Mouse (Mus musculus): ENCODE measurements around the gene Ccnc. TPM values are rescaled to one million over a fixed set of nuclear protein-coding genes. Genes with fewer than 3 reads are reported as not detected.
"Not testable (repeated sequence)": the region's sequence is repeated elsewhere in the genome, so short reads cannot be mapped to it uniquely, and the experiment has no call there.

Gene Ccnc
- polyA plus RNA-seq, 1 experiment from 2014 or later = 32.3 TPM

- Histone ChIP-seq H3K4me2 (replicated peaks; ENCODE audit: low read depth, low read length) (no peak overlapping the region), H3K27ac (ENCODE audit: low read length) (no peak overlapping the region), H3K9ac (replicated peaks; ENCODE audit: low read depth) (no peak overlapping the region), H3K27me3 (replicated peaks; ENCODE audit: insufficient read depth, low read length) (no peaks in the 10 kb centered on the region), H3K9me3 (ENCODE audit: low read length) (no peaks in the 10 kb centered on the region), H3K36me3 (ENCODE audit: insufficient read depth, low read length) (no peaks in the 10 kb centered on the region), H3K4me1 (ENCODE audit: insufficient read depth, low read depth, low read length) (no peaks in the 10 kb centered on the region), H3K4me3 (ENCODE audit: low read depth, low read length) (no peak overlapping the region)
- DNase-seq (ENCODE audit: low spot score) (no peak), ATAC-seq (no peak)
- WGBS = 57% methylated on average over 7 of the region's 7 CpGs
- TF ChIP-seq CTCF (IDR thresholded peaks at IDR 0.05) = no peak
- no peak for TF ChIP-seq EP300 (IDR thresholded peaks at IDR 0.05)
Observed at GRCm38 (mm10) chr4:21722752-21723334, 4.7 kb upstream of the Ccnc start.

GRCm38 (mm10) chr4:21726912-21727614 lies 438 bp upstream of the Ccnc start:
- ATAC-seq (peak; percentile 63), DNase-seq (ENCODE audit: low spot score) (peak; percentile 81)
- TF ChIP-seq CTCF (IDR thresholded peaks at IDR 0.05) (peak; percentile 76), EP300 (IDR thresholded peaks at IDR 0.05) (peak; percentile 31; the same call in 1 of the 2 replicates)
- H3K9me3 ChIP-seq (ENCODE audit: low read length) = no peaks in the 10 kb centered on the region
- H3K4me3 ChIP-seq (ENCODE audit: low read depth, low read length) = peak overlapping the region; percentile 83
- H3K4me2 ChIP-seq (replicated peaks; ENCODE audit: low read depth, low read length) = peak overlapping the region; percentile 83
- H3K4me1 ChIP-seq (ENCODE audit: insufficient read depth, low read depth, low read length) = peaks cover 5% of the 10 kb centered on the region; the same call in 1 of the 2 replicates
- H3K27me3 ChIP-seq (replicated peaks; ENCODE audit: insufficient read depth, low read length) = no peaks in the 10 kb centered on the region
- peak overlapping the region; percentile 73 for H3K27ac ChIP-seq (ENCODE audit: low read length)
- H3K36me3 ChIP-seq (ENCODE audit: insufficient read depth, low read length) = no peaks in the 10 kb centered on the region
- WGBS = under 1% methylated on average over 22 of the region's 22 CpGs
- H3K9ac ChIP-seq (replicated peaks; ENCODE audit: low read depth) = peak overlapping the region; percentile 69

GRCm38 (mm10) chr4:21739169-21739568 lies 11.7 kb downstream of the Ccnc start:
- 0 out of 2 replicates have a peak, but pooled peaks cover 3% of the 10 kb centered on the region for H3K36me3 ChIP-seq (ENCODE audit: insufficient read depth, low read length)
- 67% methylated on average over 4 of the region's 4 CpGs for WGBS
- DNase-seq (ENCODE audit: low spot score) = peak; percentile 63
- no peaks in the 10 kb centered on the region for H3K27me3 ChIP-seq (replicated peaks; ENCODE audit: insufficient read depth, low read length)
- H3K4me2 ChIP-seq (replicated peaks; ENCODE audit: low read depth, low read length) = no peak overlapping the region
- no peaks in the 10 kb centered on the region for H3K4me1 ChIP-seq (ENCODE audit: insufficient read depth, low read depth, low read length)
- H3K9ac ChIP-seq (replicated peaks; ENCODE audit: low read depth) = no peak overlapping the region
- no peak overlapping the region for H3K27ac ChIP-seq (ENCODE audit: low read length)
- H3K4me3 ChIP-seq (ENCODE audit: low read depth, low read length) = no peak overlapping the region
- no peaks in the 10 kb centered on the region for H3K9me3 ChIP-seq (ENCODE audit: low read length)
- TF ChIP-seq CTCF (IDR thresholded peaks at IDR 0.05) (peak; percentile 62), EP300 (IDR thresholded peaks at IDR 0.05) (no peak)
- peak; percentile 73 for ATAC-seq

- H3K4me2 ChIP-seq (replicated peaks; ENCODE audit: low read depth, low read length); H3K9me3 ChIP-seq (ENCODE audit: low read length); H3K27me3 ChIP-seq (replicated peaks; ENCODE audit: insufficient read depth, low read length); H3K9ac ChIP-seq (replicated peaks; ENCODE audit: low read depth); H3K4me1 ChIP-seq (ENCODE audit: insufficient read depth, low read depth, low read length); H3K36me3 ChIP-seq (ENCODE audit: insufficient read depth, low read length); H3K4me3 ChIP-seq (ENCODE audit: low read depth, low read length); DNase-seq (ENCODE audit: low spot score); ATAC-seq; H3K27ac ChIP-seq (ENCODE audit: low read length): not testable (repeated sequence)
- 96% methylated on average over 8 of the region's 8 CpGs for WGBS
Observed at GRCm38 (mm10) chr4:21744142-21744541, 16.6 kb downstream of the Ccnc start.

- peak; percentile 21 for DNase-seq (ENCODE audit: low spot score)
- peak; percentile 64; the same call in 1 of the 2 replicates for ATAC-seq
- Histone ChIP-seq H3K4me2 (replicated peaks; ENCODE audit: low read depth, low read length) (no peak overlapping the region), H3K4me3 (ENCODE audit: low read depth, low read length) (no peak overlapping the region), H3K27me3 (replicated peaks; ENCODE audit: insufficient read depth, low read length) (no peaks in the 10 kb centered on the region), H3K36me3 (ENCODE audit: insufficient read depth, low read length) (no peaks in the 10 kb centered on the region), H3K27ac (ENCODE audit: low read length) (no peak overlapping the region), H3K4me1 (ENCODE audit: insufficient read depth, low read depth, low read length) (no peaks in the 10 kb centered on the region), H3K9ac (replicated peaks; ENCODE audit: low read depth) (no peak overlapping the region), H3K9me3 (ENCODE audit: low read length) (no peaks in the 10 kb centered on the region)
- WGBS = 51% methylated on average over 5 of the region's 5 CpGs
- TF ChIP-seq EP300 (IDR thresholded peaks at IDR 0.05) = no peak
- no peak for TF ChIP-seq CTCF (IDR thresholded peaks at IDR 0.05)
Observed at GRCm38 (mm10) chr4:21745723-21746122, 18.2 kb downstream of the Ccnc start.

GRCm38 (mm10) chr4:21755123-21755789 lies 27.8 kb downstream of the Ccnc start:
- H3K4me3 ChIP-seq (ENCODE audit: low read depth, low read length) = no peak overlapping the region
- 53% methylated on average over 4 of the region's 4 CpGs for WGBS
- H3K36me3 ChIP-seq (ENCODE audit: insufficient read depth, low read length) = no peaks in the 10 kb centered on the region
- no peak overlapping the region for H3K27ac ChIP-seq (ENCODE audit: low read length)
- no peak overlapping the region for H3K9ac ChIP-seq (replicated peaks; ENCODE audit: low read depth)
- H3K27me3 ChIP-seq (replicated peaks; ENCODE audit: insufficient read depth, low read length) = no peaks in the 10 kb centered on the region
- DNase-seq (ENCODE audit: low spot score) = peak; percentile 33
- ATAC-seq = peak; percentile 62
- H3K4me1 ChIP-seq (ENCODE audit: insufficient read depth, low read depth, low read length) = no peaks in the 10 kb centered on the region
- H3K9me3 ChIP-seq (ENCODE audit: low read length) = no peaks in the 10 kb centered on the region
- H3K4me2 ChIP-seq (replicated peaks; ENCODE audit: low read depth, low read length) = no peak overlapping the region
- TF ChIP-seq CTCF (IDR thresholded peaks at IDR 0.05) (no peak), EP300 (IDR thresholded peaks at IDR 0.05) (no peak)
